ENCODE assay signal across 7 mouse cellular contexts in the genomic region with DNA sequence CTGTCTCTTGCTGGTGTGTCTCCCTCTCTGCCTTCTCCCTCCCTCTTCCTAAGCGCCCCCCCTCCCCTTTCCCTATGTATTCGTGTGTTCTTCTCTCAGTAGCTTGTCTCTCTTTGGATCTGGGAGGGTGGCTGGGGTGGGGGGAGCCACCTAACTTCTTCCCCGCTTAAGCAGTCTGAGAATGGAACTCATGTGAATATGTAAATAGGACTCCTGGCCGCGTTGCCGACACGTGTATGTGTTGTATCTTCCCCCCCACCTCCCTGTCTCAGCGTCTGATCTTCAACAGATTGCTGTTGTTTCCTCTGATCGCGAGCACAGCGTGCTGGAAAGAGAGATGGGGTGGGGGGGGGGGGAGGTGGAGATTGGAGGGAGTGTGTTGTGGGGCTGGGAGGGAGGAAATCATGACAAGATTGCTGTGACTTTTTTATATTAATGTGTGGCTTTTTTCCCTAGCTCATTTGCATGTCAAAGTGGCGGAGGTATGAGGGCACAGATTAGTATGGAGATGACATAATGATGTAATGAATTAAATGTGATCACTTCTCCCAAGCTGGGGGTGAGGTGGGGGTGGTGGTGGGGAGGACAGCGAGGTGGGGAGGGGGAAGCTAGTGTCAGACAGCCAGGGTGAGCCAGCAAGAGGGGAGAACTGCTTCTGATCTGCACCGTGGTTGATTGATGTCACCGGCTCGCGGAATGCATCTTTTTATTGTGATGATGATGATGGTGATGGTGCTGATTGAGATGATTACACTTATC. TPM values are rescaled to one million over a fixed set of nuclear protein-coding genes. Genes with fewer than 3 reads are reported as not detected.
DNase-seq lines count a peak whose midpoint lies in the region; ATAC-seq lines count a peak whose summit lies in the region.

No protein-coding gene starts in this region.

- WGBS in lung, embryonic 16.5 days, result 2% methylated on average over 17 of the region's 17 CpGs
- 0% methylated on average over 15 of the region's 17 CpGs for WGBS in forebrain, embryonic 12.5 days
- 3% methylated on average over 16 of the region's 17 CpGs for WGBS in limb, embryonic 15.5 days

- ATAC-seq in lung, embryonic 16.5 days (ENCODE audit: low read depth), result no peak
- peak; percentile 76 for ATAC-seq in forebrain, embryonic 12.5 days (ENCODE audit: low FRiP score)
- no peak; the same call in 1 of the 2 replicates for ATAC-seq in limb, embryonic 15.5 days (ENCODE audit: insufficient number of reproducible peaks, low FRiP score, low TSS enrichment, low read depth)

- H3K27ac ChIP-seq in lung, embryonic 16.5 days (ENCODE audit: low read length), result no peak overlapping the region
- peak overlapping the region; percentile 83 for H3K27ac ChIP-seq in forebrain, embryonic 12.5 days
- peak overlapping the region; percentile 67 for H3K27ac ChIP-seq in limb, embryonic 15.5 days

- H3K9me3 ChIP-seq in lung, embryonic 16.5 days (ENCODE audit: control insufficient read depth, low read length), result no peaks in the 10 kb centered on the region
- no peaks in the 10 kb centered on the region for H3K9me3 ChIP-seq in forebrain, embryonic 12.5 days
- H3K9me3 ChIP-seq in limb, embryonic 15.5 days, result no peaks in the 10 kb centered on the region

- H3K36me3 ChIP-seq in lung, embryonic 16.5 days (ENCODE audit: control insufficient read depth, insufficient read depth, low read length), result no peaks in the 10 kb centered on the region
- no peaks in the 10 kb centered on the region for H3K36me3 ChIP-seq in forebrain, embryonic 12.5 days (replicated peaks)
- no peaks in the 10 kb centered on the region for H3K36me3 ChIP-seq in limb, embryonic 15.5 days

- H3K4me1 ChIP-seq in lung, embryonic 16.5 days (replicated peaks; ENCODE audit: control insufficient read depth, insufficient read depth, low read length), result peaks cover 11% of the 10 kb centered on the region
- H3K4me1 ChIP-seq in forebrain, embryonic 12.5 days, result peaks cover 59% of the 10 kb centered on the region
- peaks cover 24% of the 10 kb centered on the region for H3K4me1 ChIP-seq in limb, embryonic 15.5 days

- intact Hi-C loops in left cerebral cortex, postnatal 4 days (cut with DNase I), result loop anchor here (10.0 kb wide), 1 partner anchor 762 kb away; no protein-coding TSS in a partner anchor

- H3K9ac ChIP-seq in lung, embryonic 16.5 days (ENCODE audit: low read length), result no peak overlapping the region
- H3K9ac ChIP-seq in forebrain, embryonic 12.5 days, result peak overlapping the region; percentile 42
- no peak overlapping the region for H3K9ac ChIP-seq in limb, embryonic 15.5 days

- peak overlapping the region; percentile 43 for H3K4me2 ChIP-seq in lung, embryonic 16.5 days (ENCODE audit: low read depth, low read length)
- H3K4me2 ChIP-seq in forebrain, embryonic 12.5 days, result peak overlapping the region; percentile 61
- peak overlapping the region; percentile 39 for H3K4me2 ChIP-seq in limb, embryonic 15.5 days

- no peak for DNase-seq in lung, postnatal 25 days (ENCODE audit: low spot score)
- DNase-seq in left cerebral cortex, postnatal 4 days, result no peak
- no peak for DNase-seq in testis, postnatal 14 days (ENCODE audit: low spot score)
- no peak for DNase-seq in layer of hippocampus, postnatal 25 days (ENCODE audit: extremely low spot score in 1 of 2, low spot score in 1 of 2)

- H3K4me3 ChIP-seq in lung, embryonic 16.5 days (ENCODE audit: low read length), result peak overlapping the region; percentile 4
- peak overlapping the region; percentile 28 for H3K4me3 ChIP-seq in forebrain, embryonic 12.5 days (replicated peaks)
- peak overlapping the region; percentile 25 for H3K4me3 ChIP-seq in limb, embryonic 15.5 days

- H3K27me3 ChIP-seq in lung, embryonic 16.5 days (ENCODE audit: control insufficient read depth, insufficient read depth, low read depth, low read length), result peaks cover 22% of the 10 kb centered on the region
- H3K27me3 ChIP-seq in forebrain, embryonic 12.5 days, result peaks cover 35% of the 10 kb centered on the region
- peaks cover 11% of the 10 kb centered on the region; the same call in 1 of the 2 replicates for H3K27me3 ChIP-seq in limb, embryonic 15.5 days

RNA-seq across cellular contexts. Expression of a gene that starts 0.5 kb away (rescaled TPM):
- 11.9 and 12.7 TPM in 2 replicates for polyA plus RNA-seq in lung, embryonic 16.5 days (2015; fragmentation: Nextera tagmentation; extraction: Ambion mirVana)
- polyA plus RNA-seq in forebrain, embryonic 12.5 days (2016; fragmentation: Nextera tagmentation; extraction: Ambion mirVana), result 30.1 and 30.5 TPM in 2 replicates
- 14.9 and 19.3 TPM in 2 replicates for polyA plus RNA-seq in limb, embryonic 15.5 days (2015; fragmentation: Nextera tagmentation; extraction: Ambion mirVana)
- 1 to 10 TPM; 5.0 to 5.7 TPM for total RNA-seq in left cerebral cortex, postnatal 4 days (2021)
- total RNA-seq in layer of hippocampus, postnatal 25 days (2021), result 1 to 10 TPM; 3.4 to 4.3 TPM
